ENCODE assay signal across 15 mouse cellular contexts in genomic region chr17:66073971-66074370, GRCm38 (mm10).
"Had no signal": no experiment of that assay in that cellular context is flagged by ENCODE, and none has a peak within 500 bp of the region (broad histone marks: within the 10 kb centered on the region; RNA-seq: fewer than 3 reads in every experiment).

No protein-coding gene starts in this region.

- DNase-seq: kidney, adult 8-10 months; kidney, postnatal 25 days; layer of hippocampus, postnatal 36 days; liver; liver, embryonic 13.5 days; liver, postnatal 0 days; lung, postnatal 14 days; right cerebral cortex, postnatal 25 days; thymus, adult 18-20 months; thymus, postnatal 14 days had no signal

- H3K27me3 ChIP-seq: limb, embryonic 12.5 days; liver, embryonic 13.5 days; lung, embryonic 15.5 days; midbrain, embryonic 15.5 days; neural tube, embryonic 13.5 days had no signal

- H3K4me2 ChIP-seq: limb, embryonic 12.5 days; lung, embryonic 15.5 days; midbrain, embryonic 15.5 days had no signal

- H3K4me3 ChIP-seq: limb, embryonic 12.5 days; liver, embryonic 13.5 days; lung, embryonic 15.5 days; midbrain, embryonic 15.5 days; neural tube, embryonic 13.5 days had no signal

- H3K9ac ChIP-seq: limb, embryonic 12.5 days; liver, embryonic 13.5 days; liver, postnatal 0 days; lung, embryonic 15.5 days; midbrain, embryonic 15.5 days; neural tube, embryonic 13.5 days had no signal

- H3K27ac ChIP-seq: limb, embryonic 12.5 days; liver, embryonic 13.5 days; lung, embryonic 15.5 days; macrophage; midbrain, embryonic 15.5 days; neural tube, embryonic 13.5 days had no signal

- H3K36me3 ChIP-seq: lung, embryonic 15.5 days; midbrain, embryonic 15.5 days had no signal

- H3K9me3 ChIP-seq: limb, embryonic 12.5 days; liver, embryonic 13.5 days; lung, embryonic 15.5 days; midbrain, embryonic 15.5 days; neural tube, embryonic 13.5 days had no signal

- ATAC-seq: liver, postnatal 0 days; midbrain, embryonic 15.5 days had no signal
